Comparison of ENCODE assay signal across 8 mouse cellular contexts in the genomic region with DNA sequence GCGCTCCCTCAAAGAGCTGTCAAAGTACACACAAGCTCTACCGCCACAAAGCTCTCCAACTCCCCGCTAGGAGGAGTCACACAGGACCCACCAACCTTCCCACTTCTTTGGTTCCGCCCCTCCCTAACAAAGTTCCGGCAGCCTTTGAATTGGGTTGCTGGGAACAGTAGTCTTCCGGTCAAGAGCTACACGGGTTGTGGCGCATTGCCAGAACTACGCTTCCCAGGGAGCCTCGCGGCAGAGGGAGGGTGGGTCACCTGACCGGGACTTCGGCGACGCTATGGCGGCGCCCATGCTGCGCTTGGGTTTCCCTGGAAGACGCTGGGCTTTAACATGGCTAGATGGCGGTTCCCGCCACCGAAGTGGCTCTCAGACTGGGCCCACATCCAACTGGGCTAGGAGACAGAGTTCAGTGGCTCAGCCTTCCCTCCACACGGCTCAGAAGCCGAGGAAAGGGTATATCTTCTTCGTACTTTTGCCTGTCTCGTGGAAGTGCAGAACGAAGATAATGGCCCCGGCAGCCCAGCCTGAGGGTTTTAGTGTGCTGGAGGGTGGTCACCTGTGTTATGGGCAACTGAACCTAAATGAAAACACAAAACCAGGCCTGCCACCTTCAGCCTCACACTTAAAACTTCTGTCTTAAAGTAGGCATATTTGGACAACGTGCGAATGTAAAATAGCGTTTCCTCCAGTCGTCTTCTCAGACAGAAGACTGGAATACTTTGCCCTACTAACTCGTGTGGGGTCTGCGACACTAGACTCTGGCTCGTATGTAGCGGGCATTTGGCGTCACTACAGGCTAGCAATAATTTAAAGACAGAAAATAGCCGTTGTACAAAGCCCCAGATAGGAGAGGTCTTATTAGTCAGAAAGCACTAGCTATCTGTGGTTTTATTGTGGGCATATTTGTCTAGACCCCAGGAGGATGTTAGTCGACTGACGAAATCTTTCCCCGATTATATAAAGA. TPM values are rescaled to one million over a fixed set of nuclear protein-coding genes. Genes with fewer than 3 reads are reported as not detected.
DNase-seq lines count a peak whose midpoint lies in the region; ATAC-seq and TF ChIP-seq lines count a peak whose summit lies in the region.

A gene (plus strand): TSS at position 256 of the 967 bp plus-strand sequence.

- TF ChIP-seq POLR2A in bone marrow, adult 2 months (IDR thresholded peaks at IDR 0.05; ENCODE audit: borderline replicate concordance, control insufficient read depth, low read depth, low read length): peak; percentile 81; the same call in 1 of the 2 replicates
- peak; percentile 93; the same call in 1 of the 2 replicates for TF ChIP-seq POLR2A in limb, embryonic 14.5 days (IDR thresholded peaks at IDR 0.05; ENCODE audit: borderline replicate concordance, extremely low read depth, insufficient read depth, insufficient read length)

- peak within 1 kb of the TSS; percentile 65 for H3K4me2 ChIP-seq in embryonic facial prominence, embryonic 15.5 days (replicated peaks)
- H3K4me2 ChIP-seq in limb, embryonic 14.5 days (replicated peaks; ENCODE audit: low read depth, low read length, severe bottlenecking): peak within 1 kb of the TSS; percentile 54
- H3K4me2 ChIP-seq in midbrain, postnatal 0 days (ENCODE audit: low read depth, low read length, poor library complexity, severe bottlenecking): peak within 1 kb of the TSS; percentile 68

- H3K4me3 ChIP-seq in bone marrow, adult 2 months (replicated peaks; ENCODE audit: control insufficient read depth, low read depth, low read length): peak within 1 kb of the TSS; percentile 92
- H3K4me3 ChIP-seq in embryonic facial prominence, embryonic 15.5 days (replicated peaks): peak within 1 kb of the TSS; percentile 69
- peak within 1 kb of the TSS; percentile 51 for H3K4me3 ChIP-seq in limb, embryonic 14.5 days (replicated peaks; ENCODE audit: low read length)
- H3K4me3 ChIP-seq in midbrain, postnatal 0 days (ENCODE audit: low read depth, low read length): peak within 1 kb of the TSS; percentile 62

- H3K36me3 ChIP-seq in embryonic facial prominence, embryonic 15.5 days: no peaks in the 10 kb centered on the region
- H3K36me3 ChIP-seq in limb, embryonic 14.5 days (ENCODE audit: control insufficient read depth, insufficient read depth, low read length): no peaks in the 10 kb centered on the region
- no peaks in the 10 kb centered on the region for H3K36me3 ChIP-seq in midbrain, postnatal 0 days (ENCODE audit: insufficient read depth, low read length)

- peak; percentile 65 for TF ChIP-seq CTCF in bone marrow, adult 2 months (IDR thresholded peaks at IDR 0.05; ENCODE audit: control insufficient read depth, insufficient read depth, low read length)
- peak; percentile 92 for TF ChIP-seq CTCF in midbrain, postnatal 0 days (IDR thresholded peaks at IDR 0.05)

- DNase-seq in 416B (ENCODE audit: low read depth): peak; percentile 99
- DNase-seq in heart, adult 8-10 months (ENCODE audit: low spot score): peak; percentile 100
- peak; percentile 99 for DNase-seq in kidney, adult 9 months
- DNase-seq in limb, embryonic 14.5 days (ENCODE audit: low spot score): peak; percentile 100
- DNase-seq in midbrain, postnatal 0 days (ENCODE audit: low spot score): peak; percentile 100
- peak; percentile 90 to 95 for DNase-seq in spleen, postnatal 14 days (ENCODE audit: low spot score in 2 of 2)

- H3K4me1 ChIP-seq in bone marrow, adult 2 months (ENCODE audit: control insufficient read depth, insufficient read depth, low read length): no peaks in the 10 kb centered on the region; the same call in 1 of the 2 replicates
- H3K4me1 ChIP-seq in embryonic facial prominence, embryonic 15.5 days: peaks cover 3% of the 10 kb centered on the region; the same call in 1 of the 2 replicates
- 0 out of 2 replicates have a peak, but pooled peaks cover 2% of the 10 kb centered on the region for H3K4me1 ChIP-seq in limb, embryonic 14.5 days (ENCODE audit: control insufficient read depth, insufficient read depth, low read length)
- no peaks in the 10 kb centered on the region for H3K4me1 ChIP-seq in midbrain, postnatal 0 days (ENCODE audit: insufficient read depth, low read length)

- H3K9me3 ChIP-seq in embryonic facial prominence, embryonic 15.5 days (replicated peaks): no peaks in the 10 kb centered on the region
- no peaks in the 10 kb centered on the region for H3K9me3 ChIP-seq in limb, embryonic 14.5 days (ENCODE audit: control insufficient read depth, low read length)
- H3K9me3 ChIP-seq in midbrain, postnatal 0 days (ENCODE audit: low read length): no peaks in the 10 kb centered on the region

- peak within 1 kb of the TSS; percentile 58 for H3K9ac ChIP-seq in embryonic facial prominence, embryonic 15.5 days
- H3K9ac ChIP-seq in limb, embryonic 14.5 days (ENCODE audit: low read depth, low read length, severe bottlenecking): peak within 1 kb of the TSS; percentile 60
- peak within 1 kb of the TSS; percentile 75 for H3K9ac ChIP-seq in midbrain, postnatal 0 days (replicated peaks; ENCODE audit: low read length, poor library complexity, severe bottlenecking)

- H3K27me3 ChIP-seq in embryonic facial prominence, embryonic 15.5 days: no peaks in the 10 kb centered on the region
- H3K27me3 ChIP-seq in limb, embryonic 14.5 days (ENCODE audit: control insufficient read depth, insufficient read depth, low read length): no peaks in the 10 kb centered on the region
- no peaks in the 10 kb centered on the region for H3K27me3 ChIP-seq in midbrain, postnatal 0 days (ENCODE audit: insufficient read depth, low read length)

- H3K27ac ChIP-seq in bone marrow, adult 2 months (ENCODE audit: control insufficient read depth, insufficient read depth, low read depth, low read length, poor library complexity): no peak within 1 kb of the TSS
- peak within 1 kb of the TSS; percentile 49; the same call in 1 of the 2 replicates for H3K27ac ChIP-seq in embryonic facial prominence, embryonic 15.5 days (replicated peaks)
- H3K27ac ChIP-seq in limb, embryonic 14.5 days (replicated peaks; ENCODE audit: low read depth, low read length): peak within 1 kb of the TSS; percentile 2; the same call in 1 of the 2 replicates
- peak within 1 kb of the TSS; percentile 91 for H3K27ac ChIP-seq in midbrain, postnatal 0 days (ENCODE audit: low read depth, low read length)

- WGBS in bone marrow, adult 2 months: under 1% methylated on average over 41 of the region's 41 CpGs
- 2% methylated on average over 41 of the region's 41 CpGs for WGBS in embryonic facial prominence, embryonic 15.5 days
- 3% methylated on average over 41 of the region's 41 CpGs for WGBS in limb, embryonic 14.5 days
- WGBS in midbrain, postnatal 0 days: 3% methylated on average over 41 of the region's 41 CpGs

- ATAC-seq in embryonic facial prominence, embryonic 15.5 days (ENCODE audit: insufficient number of reproducible peaks, low FRiP score, low TSS enrichment, low read depth): peak; percentile 100
- peak; percentile 99 for ATAC-seq in limb, embryonic 14.5 days (ENCODE audit: low FRiP score, low read depth)
- peak; percentile 100 for ATAC-seq in midbrain, postnatal 0 days (ENCODE audit: low FRiP score)

RNA-seq across cellular contexts. Expression of the gene that starts here (rescaled TPM):
- polyA plus RNA-seq in bone marrow, adult 2 months (2011; ENCODE audit: insufficient read depth, insufficient read length, low replicate concordance, missing spikeins): 5.5 and 6.7 TPM in 2 replicates
- 16.4 and 17.7 TPM in 2 replicates for polyA plus RNA-seq in embryonic facial prominence, embryonic 15.5 days (2015; fragmentation: Nextera tagmentation; extraction: Ambion mirVana)
- total RNA-seq in heart, adult 8-10 months (2022): 10 to 100 TPM; 50.0 to 58.3 (median 53.4) TPM
- 6.2 and 9.0 TPM in 2 replicates for polyA plus RNA-seq in limb, embryonic 14.5 days (2012; rRNA removed)
- polyA plus RNA-seq in limb, embryonic 14.5 days (2014; fragmentation: Nextera tagmentation; extraction: Ambion mirVana): 18.3 and 22.3 TPM in 2 replicates
- total RNA-seq in midbrain, postnatal 0 days (2014; rRNA removed): 36.9 and 39.4 TPM in 2 replicates
- 21.7 and 22.2 TPM in 2 replicates for polyA plus RNA-seq in midbrain, postnatal 0 days (2015; fragmentation: Nextera tagmentation; extraction: Ambion mirVana)
